Mouse (Mus musculus) heart, embryonic 15.5 days (tissue): ENCODE measurements around the gene Kif3b. TPM values are rescaled to one million over a fixed set of nuclear protein-coding genes. Genes with fewer than 3 reads are reported as not detected.
A peak's percentile ranks its signal among the peaks of the same experiment; 100 is the strongest.
"Not testable (repeated sequence)": the region's sequence is repeated elsewhere in the genome, so short reads cannot be mapped to it uniquely, and the experiment has no call there.

Experiments
- ATAC-seq: fragments of 200-750 bp; cut with Nextera tagmentation; replicated peaks from 2 replicates; pipeline ENCODE4 v1.8.0; 2017; ENCODE audit warnings: low read depth, moderate TSS enrichment; ENCODE audit not compliant: insufficient number of reproducible peaks, insufficient read depth, low FRiP score
- H3K27ac ChIP-seq: fragments of 300-500 bp; sonication (generic); 2 replicates; pipeline ENCODE4 v1.5.1; 2015; ENCODE audit warnings: mild to moderate bottlenecking, inconsistent platforms
- H3K27me3 ChIP-seq: fragments of 300-500 bp; sonication (generic); 2 replicates; pipeline ENCODE4 v1.6.1; 2015; ENCODE audit warnings: inconsistent platforms
- H3K36me3 ChIP-seq: fragments of 300-500 bp; sonication (generic); 2 replicates; pipeline ENCODE4 v1.6.1; 2015; ENCODE audit warnings: mild to moderate bottlenecking, inconsistent platforms
- H3K4me1 ChIP-seq: fragments of 300-500 bp; sonication (generic); replicated peaks from 2 replicates; pipeline ENCODE4 v1.6.1; 2015; ENCODE audit warnings: inconsistent platforms
- H3K4me2 ChIP-seq: fragments of 300-500 bp; sonication (generic); 2 replicates; pipeline ENCODE4 v1.6.1; 2015; ENCODE audit warnings: inconsistent platforms, mild to moderate bottlenecking, moderate library complexity
- H3K4me3 ChIP-seq: fragments of 300-500 bp; sonication (generic); 2 replicates; pipeline ENCODE4 v1.5.1; 2015; ENCODE audit warnings: mild to moderate bottlenecking, inconsistent platforms
- H3K9ac ChIP-seq: fragments of 300-500 bp; sonication (generic); 2 replicates; pipeline ENCODE4 v1.6.1; 2015; ENCODE audit warnings: mild to moderate bottlenecking, inconsistent platforms
- H3K9me3 ChIP-seq: fragments of 300-500 bp; sonication (generic); replicated peaks from 2 replicates; pipeline ENCODE4 v1.6.1; 2016; ENCODE audit warnings: inconsistent platforms
- WGBS: fragments of 180-500 bp; shearing (Covaris S2); methylation state at CpG from one replicate; pipeline ENCODE4 v1.1.7; 2015; ENCODE audit warnings: mixed read lengths; 5-methylcytosine and 5-hydroxymethylcytosine counted together
- polyA plus RNA-seq: library from polyadenylated mRNA; unstranded; fragments of >200 nt; fragmentation: Nextera tagmentation; extraction: Ambion mirVana; gene quantifications from 2 replicates; pipeline ENCODE4 v1.2.1, GENCODE M21; 2015

Kif3b gene
- polyA plus RNA-seq, 1 experiment from 2014 or later, result 3.9 TPM

DNA sequence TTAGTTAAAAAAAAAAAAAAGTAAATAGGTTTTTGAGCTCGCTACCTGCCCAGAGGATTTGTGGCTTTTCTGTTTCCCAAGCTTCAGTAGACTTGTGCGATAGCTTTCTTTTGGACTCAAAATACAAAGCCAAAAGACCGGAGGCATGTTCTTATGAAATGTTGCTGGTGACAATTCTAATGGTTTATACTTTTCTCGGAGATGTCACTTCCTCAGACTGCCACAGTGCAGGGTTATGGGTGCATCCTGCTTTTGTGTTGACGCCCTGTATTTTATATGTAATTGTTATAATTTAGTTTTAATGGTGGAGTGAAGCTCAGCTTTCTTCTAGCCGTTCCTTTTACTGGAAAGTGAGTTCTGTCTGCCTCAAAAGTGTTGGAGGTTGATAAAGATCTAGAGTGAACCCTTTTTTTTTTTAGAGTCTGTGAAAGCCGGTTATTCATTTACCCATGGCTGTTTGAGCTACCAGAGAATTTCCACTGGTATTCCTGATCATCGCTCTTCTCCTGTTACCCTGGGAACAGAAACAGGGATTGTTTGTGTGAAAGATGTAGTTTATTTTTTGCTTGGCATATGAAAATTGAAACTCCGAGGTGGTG, 56.1 kb downstream of the Kif3b start:
- WGBS, result 4% methylated on average over 9 of the region's 9 CpGs
- Histone ChIP-seq H3K4me1 (peaks cover 43% of the 10 kb centered on the region), H3K36me3 (peaks cover 5% of the 10 kb centered on the region; the same call in 1 of the 2 replicates), H3K27me3 (no peaks in the 10 kb centered on the region), H3K4me2 (peak overlapping the region; percentile 76), H3K9ac (peak overlapping the region; percentile 96), H3K4me3 (peak overlapping the region; percentile 72), H3K9me3 (no peaks in the 10 kb centered on the region), H3K27ac (peak overlapping the region; percentile 100)
- ATAC-seq, result no peak

DNA sequence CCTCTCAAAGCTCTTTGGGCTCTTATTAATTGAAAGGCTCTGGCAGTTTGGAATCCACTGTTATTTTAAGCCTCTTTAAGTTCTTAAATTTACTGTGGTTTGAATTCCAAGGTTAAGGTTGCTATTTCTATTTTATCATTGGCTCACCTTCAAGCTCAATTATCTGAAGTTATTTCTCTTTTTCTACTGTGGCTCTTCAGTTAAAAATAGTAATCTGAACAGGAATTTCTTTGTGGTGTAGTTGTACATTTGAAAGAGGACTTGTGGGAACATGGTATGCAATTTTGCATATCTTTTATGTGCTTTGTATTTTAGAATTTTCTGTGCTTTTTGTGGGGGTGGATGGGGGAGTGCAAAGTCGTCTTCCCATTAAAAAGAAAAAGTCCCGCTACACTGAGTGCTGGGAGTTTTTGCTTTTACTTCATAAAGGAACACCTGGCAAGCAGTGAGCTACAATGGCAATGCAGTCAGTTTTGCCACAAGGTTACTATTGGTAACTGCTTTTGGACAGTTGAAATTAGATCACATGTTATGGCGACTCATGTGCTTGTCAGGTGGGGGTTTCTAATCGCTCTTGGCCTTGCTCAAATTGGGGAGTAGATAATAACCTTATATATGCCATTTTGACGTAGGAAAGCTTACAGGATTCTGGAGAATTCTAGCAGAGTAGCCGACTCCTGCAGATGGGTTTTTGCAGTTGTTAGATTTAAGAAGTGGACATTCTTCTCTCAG, 57.1 kb downstream of the Kif3b start:
- Histone ChIP-seq H3K27ac (peak overlapping the region; percentile 100), H3K9me3 (no peaks in the 10 kb centered on the region), H3K4me1 (peaks cover 43% of the 10 kb centered on the region), H3K4me2 (peak overlapping the region; percentile 76), H3K27me3 (no peaks in the 10 kb centered on the region), H3K9ac (peak overlapping the region; percentile 46), H3K36me3 (peaks cover 9% of the 10 kb centered on the region), H3K4me3 (peak overlapping the region; percentile 72)
- no peak for ATAC-seq
- WGBS, result 25% methylated on average over 6 of the region's 6 CpGs

DNA sequence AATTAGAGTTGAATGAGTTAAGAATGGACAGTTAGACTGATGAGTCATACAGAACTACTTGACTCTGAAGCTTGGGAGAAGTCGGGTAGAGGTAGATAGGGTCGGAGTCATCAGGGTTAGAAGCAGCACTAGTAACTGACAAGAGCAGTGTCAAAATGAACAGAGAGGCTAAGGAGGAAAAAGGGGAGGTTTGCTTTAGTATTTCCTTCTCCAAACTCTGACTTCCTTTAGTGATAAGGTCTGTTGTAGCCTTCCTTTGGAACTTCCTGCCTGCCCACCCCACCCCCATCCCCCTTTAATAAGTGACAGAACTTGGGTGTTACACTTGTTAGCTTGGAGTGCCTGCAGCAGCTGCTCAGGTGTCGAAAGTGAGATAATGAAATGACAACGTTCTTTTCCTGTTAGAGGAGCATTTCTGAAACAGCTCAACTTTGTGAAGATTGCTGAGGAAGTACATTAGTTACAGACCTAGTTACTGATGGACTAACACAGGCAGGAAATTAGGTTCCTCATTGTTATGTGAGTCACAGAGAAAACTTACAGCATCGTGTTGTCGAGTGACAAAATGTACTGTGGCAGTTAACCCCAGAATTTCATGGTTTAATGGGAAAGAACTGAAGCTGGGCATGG, 59.5 kb downstream of the Kif3b start:
- H3K36me3 ChIP-seq, result peaks cover 28% of the 10 kb centered on the region
- WGBS, result 3% methylated on average over 6 of the region's 6 CpGs
- H3K4me2 ChIP-seq, result peak overlapping the region; percentile 47
- H3K4me3 ChIP-seq, result 0 out of 2 replicates have a peak overlapping the region, but pooled peaks have one; percentile 10
- peak overlapping the region; percentile 78 for H3K27ac ChIP-seq
- ATAC-seq, result no peak
- no peak overlapping the region for H3K9ac ChIP-seq
- H3K4me1 ChIP-seq, result peaks cover 34% of the 10 kb centered on the region
- no peaks in the 10 kb centered on the region for H3K27me3 ChIP-seq
- H3K9me3 ChIP-seq, result no peaks in the 10 kb centered on the region

- H3K27ac ChIP-seq, result no peak overlapping the region
- H3K4me3 ChIP-seq, result no peak overlapping the region
- no peaks in the 10 kb centered on the region for H3K27me3 ChIP-seq
- no peak for ATAC-seq
- H3K36me3 ChIP-seq, result peaks cover 66% of the 10 kb centered on the region
- H3K9ac ChIP-seq, result no peak overlapping the region
- peaks cover 21% of the 10 kb centered on the region for H3K4me1 ChIP-seq
- 88% methylated on average over 2 of the region's 2 CpGs for WGBS
- H3K4me2 ChIP-seq, result no peak overlapping the region
- no peaks in the 10 kb centered on the region for H3K9me3 ChIP-seq
Measured at GRCm38 (mm10) chr2:153354648-153355047, 63.4 kb downstream of the Kif3b start.

DNA sequence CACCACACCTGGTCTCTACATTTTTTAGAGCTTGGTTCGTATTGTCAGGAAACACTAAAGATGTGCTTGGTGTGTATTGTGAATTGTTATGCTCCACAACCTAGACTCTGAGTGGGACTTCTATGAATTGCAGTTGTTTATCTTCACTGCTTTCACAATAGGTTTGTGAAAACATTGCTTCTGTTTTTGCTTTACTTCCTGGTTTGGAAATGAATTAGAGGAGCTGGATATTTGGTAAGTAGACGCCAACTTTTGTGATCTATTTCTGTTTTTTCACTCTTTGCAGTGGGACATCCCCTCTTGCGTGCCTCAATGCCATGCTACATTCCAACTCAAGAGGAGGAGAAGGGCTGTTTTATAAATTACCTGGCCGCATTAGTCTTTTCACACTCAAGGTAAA, 65.6 kb downstream of the Kif3b start:
- Histone ChIP-seq H3K27me3 (no peaks in the 10 kb centered on the region), H3K9me3 (no peaks in the 10 kb centered on the region), H3K36me3 (peaks cover 71% of the 10 kb centered on the region), H3K4me2 (no peak overlapping the region), H3K4me3 (no peak overlapping the region), H3K9ac (no peak overlapping the region), H3K27ac (no peak overlapping the region), H3K4me1 (no peaks in the 10 kb centered on the region; the same call in 1 of the 2 replicates)
- ATAC-seq, result no peak
- WGBS, result 94% methylated on average over 4 of the region's 4 CpGs

GRCm38 (mm10) chr2:153361101-153361710, 70.0 kb downstream of the Kif3b start:
- ATAC-seq, result no peak
- Histone ChIP-seq H3K27me3 (no peaks in the 10 kb centered on the region), H3K4me1 (peaks cover 3% of the 10 kb centered on the region; the same call in 1 of the 2 replicates), H3K9me3 (no peaks in the 10 kb centered on the region), H3K27ac (no peak overlapping the region), H3K9ac (no peak overlapping the region), H3K36me3 (peaks cover 56% of the 10 kb centered on the region), H3K4me2 (no peak overlapping the region), H3K4me3 (no peak overlapping the region)
- 95% methylated on average over 1 of the region's 1 CpGs for WGBS

GRCm38 (mm10) chr2:153364531-153364930, 73.3 kb downstream of the Kif3b start:
- not testable (repeated sequence) for ATAC-seq, H3K4me2 ChIP-seq, H3K9me3 ChIP-seq, H3K4me1 ChIP-seq, H3K27me3 ChIP-seq, H3K4me3 ChIP-seq, H3K27ac ChIP-seq, H3K9ac ChIP-seq
- H3K36me3 ChIP-seq, result peaks cover 50% of the 10 kb centered on the region
- 67% methylated on average over 14 of the region's 14 CpGs for WGBS

GRCm38 (mm10) chr2:153370871-153371270, 79.7 kb downstream of the Kif3b start:
- Histone ChIP-seq H3K9ac (no peak overlapping the region), H3K4me2 (no peak overlapping the region), H3K36me3 (peaks cover 30% of the 10 kb centered on the region), H3K27ac (no peak overlapping the region), H3K27me3 (no peaks in the 10 kb centered on the region), H3K9me3 (no peaks in the 10 kb centered on the region), H3K4me1 (no peaks in the 10 kb centered on the region), H3K4me3 (no peak overlapping the region)
- ATAC-seq, result no peak

DNA sequence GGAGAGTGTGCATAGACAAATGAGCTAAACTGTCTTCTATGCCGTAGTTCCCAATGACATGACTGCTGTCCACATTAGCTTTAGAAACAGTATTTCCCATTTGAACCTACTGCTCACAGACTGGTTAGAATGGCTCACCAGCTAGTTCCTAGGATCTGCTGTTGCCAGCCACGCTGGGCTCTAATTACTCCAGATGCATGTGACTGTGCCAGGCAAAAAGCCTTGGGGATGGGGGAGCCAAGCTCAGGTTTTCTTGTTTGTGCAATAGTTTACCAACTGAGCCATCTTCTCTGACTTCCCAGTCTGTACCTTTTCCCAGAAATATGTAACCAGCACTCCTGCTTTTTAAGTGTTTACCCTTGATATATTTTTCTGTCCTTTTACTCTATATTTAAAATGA, 84.2 kb downstream of the Kif3b start:
- no peak overlapping the region for H3K9ac ChIP-seq
- H3K9me3 ChIP-seq, result no peaks in the 10 kb centered on the region
- H3K4me2 ChIP-seq, result no peak overlapping the region
- H3K27me3 ChIP-seq, result no peaks in the 10 kb centered on the region
- H3K36me3 ChIP-seq, result peaks cover 5% of the 10 kb centered on the region
- H3K4me1 ChIP-seq, result peaks cover 7% of the 10 kb centered on the region
- no peak overlapping the region for H3K27ac ChIP-seq
- H3K4me3 ChIP-seq, result no peak overlapping the region
- WGBS, result 79% methylated on average over 2 of the region's 2 CpGs
- no peak for ATAC-seq

DNA sequence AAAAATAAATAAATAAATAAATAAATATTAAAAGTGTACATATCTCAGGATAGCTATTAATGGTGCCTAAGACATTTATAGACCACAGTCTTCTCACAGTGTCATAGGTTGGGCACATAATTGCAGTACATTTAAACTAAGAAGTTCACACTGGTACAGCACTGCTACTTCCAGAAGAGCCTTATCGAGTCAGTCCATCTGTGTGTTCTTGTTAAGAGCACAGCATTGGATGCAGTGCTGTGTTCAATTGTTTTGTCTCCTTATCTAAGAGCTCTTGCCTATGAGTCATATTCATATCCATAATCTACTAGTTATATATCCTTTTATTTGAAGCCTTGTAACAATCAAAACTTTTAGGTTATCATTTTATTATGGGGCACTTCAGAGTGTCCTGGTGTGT, 89.3 kb downstream of the Kif3b start:
- H3K27ac ChIP-seq, result no peak overlapping the region
- H3K9me3 ChIP-seq, result no peaks in the 10 kb centered on the region
- peaks cover 7% of the 10 kb centered on the region for H3K4me1 ChIP-seq
- H3K4me3 ChIP-seq, result no peak overlapping the region
- no peak for ATAC-seq
- WGBS, result 91% methylated on average over 1 of the region's 1 CpGs
- H3K27me3 ChIP-seq, result no peaks in the 10 kb centered on the region
- no peak overlapping the region for H3K4me2 ChIP-seq
- no peak overlapping the region for H3K9ac ChIP-seq
- H3K36me3 ChIP-seq, result peaks cover 35% of the 10 kb centered on the region
